Mouse (Mus musculus) heart, adult 11 months (tissue): Measurements from ENCODE around the gene Them4.
"Not testable (repeated sequence)": the region's sequence is repeated elsewhere in the genome, so short reads cannot be mapped to it uniquely, and the experiment has no call there.

Experiments used
- DNase-seq: peaks from one replicate; pipeline ENCODE4 v3.0.0; 2022

Them4 gene

DNA sequence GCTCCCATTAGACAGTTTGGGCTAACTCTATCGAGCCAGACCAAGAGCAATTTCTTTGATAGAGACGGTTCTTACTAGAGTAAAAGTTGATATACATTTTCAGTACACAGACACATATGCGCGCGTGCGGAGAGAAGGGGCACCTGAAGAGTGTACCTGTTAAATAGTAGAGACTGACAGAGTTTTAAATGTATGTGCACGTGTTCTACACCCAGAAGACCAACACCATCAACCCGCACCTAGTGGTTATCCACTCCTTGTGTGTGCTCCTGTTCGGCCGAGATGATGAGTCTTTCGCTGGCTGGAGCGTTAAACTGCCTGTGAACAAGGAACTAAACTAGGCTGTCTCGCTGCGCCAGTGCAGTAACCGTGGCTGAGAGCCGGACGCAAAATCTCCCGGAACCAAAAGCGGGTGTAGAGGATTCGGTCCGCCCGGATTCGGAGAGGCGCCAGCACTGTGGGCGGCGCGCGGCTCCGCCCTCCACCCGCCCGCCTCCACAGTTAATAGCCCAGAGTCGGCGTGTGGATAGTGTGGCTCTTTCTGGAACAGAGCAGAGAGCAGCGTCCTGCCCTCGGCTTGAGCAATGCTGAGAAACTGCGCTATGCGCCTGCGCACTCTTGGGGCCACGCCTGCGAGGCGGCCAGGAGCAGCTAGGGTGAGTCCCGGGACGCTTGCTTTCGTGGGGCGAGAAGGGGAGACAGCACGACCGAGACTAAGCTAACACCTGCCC, at the start of gene Them4:
TSS of gene Them4 (plus strand) at position 457 of the 731 bp plus-strand sequence.
- DNase-seq = peak; percentile 100

DNA sequence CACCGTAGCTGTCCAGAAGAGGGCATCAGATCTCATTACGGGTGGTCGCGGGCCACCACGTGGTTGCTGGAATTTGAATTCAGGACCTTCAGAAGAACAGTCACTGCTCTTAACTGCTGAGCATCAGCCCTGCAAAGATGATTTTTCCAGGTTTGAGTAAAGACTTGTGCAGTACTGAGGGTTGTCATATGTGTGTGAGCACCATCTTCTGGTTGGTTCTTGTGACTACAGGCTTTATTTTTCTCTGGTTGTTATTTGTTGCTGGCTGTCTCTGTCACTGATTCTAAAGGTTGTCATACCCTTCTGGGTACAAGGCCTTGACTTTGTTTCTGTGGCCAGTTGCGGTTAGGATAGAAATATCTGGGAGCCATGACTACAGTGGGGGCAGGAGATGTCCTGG, 49.3 kb upstream of the Them4 start:
- no peak for DNase-seq

DNA sequence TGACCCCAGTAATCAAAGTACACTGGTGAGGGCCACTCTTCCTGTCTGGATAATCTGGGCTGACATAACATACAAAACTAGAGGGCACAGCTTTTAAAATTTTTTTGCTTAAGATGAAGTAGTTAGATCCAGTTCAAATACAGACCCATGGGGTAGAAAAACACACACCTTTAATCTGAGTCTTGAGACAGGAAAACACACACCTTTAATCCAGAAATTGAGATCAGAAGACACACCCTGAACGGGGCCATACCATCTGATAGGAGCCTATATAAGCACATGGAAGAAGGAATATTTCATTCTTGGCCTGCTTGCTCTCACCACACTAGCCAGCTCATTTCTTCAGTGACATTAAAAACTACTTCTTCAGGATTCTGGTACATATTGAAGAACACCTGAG, 46.2 kb upstream of the Them4 start, which contains the start of gene Gm4778:
TSS of gene Gm4778 (plus strand) at position 301 of the 400 bp plus-strand sequence.
- not testable (repeated sequence) for DNase-seq

DNA sequence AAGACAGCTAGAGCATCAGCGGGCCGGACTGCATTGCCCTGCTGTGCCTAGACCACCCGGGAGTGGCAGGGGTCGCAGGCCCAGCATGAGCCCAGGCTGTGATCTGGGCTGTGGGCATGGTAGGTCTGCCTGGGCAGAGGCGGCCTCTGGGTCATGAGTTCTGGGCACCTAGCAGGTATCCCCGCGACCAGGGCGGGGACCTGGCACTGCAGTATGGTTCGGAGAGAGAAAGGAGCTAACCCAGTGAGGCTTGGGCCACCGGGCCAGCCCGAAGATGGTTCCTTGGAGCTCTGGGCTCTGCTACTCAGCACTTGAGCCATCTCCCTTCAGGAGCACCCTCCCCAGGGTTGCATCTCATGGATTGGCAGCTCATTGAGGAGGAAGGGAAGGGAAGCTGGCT, 33.9 kb upstream of the Them4 start:
- peak; percentile 82 for DNase-seq

DNA sequence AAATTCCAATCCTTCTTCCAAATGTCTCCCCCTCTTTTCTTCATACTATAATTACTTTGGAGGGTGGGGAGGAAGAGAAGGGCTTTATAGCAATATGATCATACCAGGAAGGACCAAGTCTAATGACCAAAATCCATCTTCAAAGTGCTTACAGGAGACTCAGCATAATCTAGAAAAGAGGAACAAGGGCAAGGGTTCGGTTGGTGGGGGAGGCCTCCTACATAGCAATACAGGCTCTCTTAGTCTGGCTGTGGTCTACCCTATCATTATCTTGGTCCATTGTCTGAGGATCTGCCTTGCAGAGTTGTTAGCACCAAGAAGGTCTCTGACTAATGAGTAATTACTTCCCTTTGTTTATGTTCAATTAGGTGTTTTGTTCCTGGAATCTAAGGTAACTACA, 4.4 kb upstream of the Them4 start:
- no peak for DNase-seq

DNA sequence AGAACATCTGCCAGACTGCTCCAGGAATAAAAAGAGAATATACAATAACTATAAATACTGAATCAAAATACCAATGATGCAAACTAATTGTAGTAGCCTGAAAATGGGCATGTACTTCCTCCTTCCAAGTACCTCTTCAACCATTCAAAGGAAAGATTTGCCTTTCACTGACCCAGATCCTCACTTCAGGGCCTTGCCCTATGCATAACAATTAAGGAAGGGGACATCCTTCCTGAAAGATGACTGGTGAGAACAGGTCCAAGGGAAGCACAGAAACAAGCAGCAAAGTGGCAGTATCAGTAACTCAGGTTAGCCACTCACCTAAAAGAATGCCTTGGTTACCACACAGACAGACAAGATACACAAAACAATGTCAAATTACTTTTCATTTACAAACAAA, 2.9 kb upstream of the Them4 start:
- DNase-seq = no peak

DNA sequence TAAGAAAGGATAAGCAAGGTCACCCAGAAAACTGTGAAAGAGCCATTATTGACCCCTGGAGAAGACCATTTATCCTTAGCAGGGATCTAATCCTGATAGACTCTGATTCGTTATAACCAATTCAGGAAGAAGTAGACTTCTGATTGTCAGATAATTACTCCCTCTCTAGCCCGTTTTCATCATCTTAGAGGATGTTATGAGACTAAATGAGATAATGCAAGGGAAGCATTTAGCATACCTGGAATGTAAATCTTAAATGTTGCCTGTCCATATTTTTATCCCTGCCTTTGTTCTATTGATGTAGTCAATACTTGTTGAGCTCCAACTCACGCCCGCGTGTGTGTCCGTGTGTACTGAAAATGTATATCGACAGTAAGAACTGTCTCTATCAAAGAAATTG, 602 bp downstream of the Them4 start:
- DNase-seq = no peak

DNA sequence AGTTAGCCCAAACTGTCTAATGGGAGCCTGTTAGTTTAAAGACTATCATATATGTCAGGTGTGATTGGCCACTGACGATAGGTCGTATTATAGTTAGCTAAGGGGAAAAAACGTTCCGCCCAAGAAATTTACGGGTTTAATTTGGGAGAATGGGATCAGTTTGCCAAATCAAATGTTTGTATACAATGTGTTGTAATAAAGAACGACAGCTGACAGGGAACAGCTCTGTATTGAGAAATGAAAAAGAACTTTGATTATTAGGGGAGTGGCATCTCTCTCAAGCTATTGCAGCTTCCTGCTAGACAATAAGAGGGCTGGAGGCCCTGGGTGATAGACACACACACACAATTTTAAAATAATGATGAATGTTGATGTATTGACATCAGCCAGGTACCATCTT, 1.0 kb downstream of the Them4 start:
- DNase-seq = no peak

DNA sequence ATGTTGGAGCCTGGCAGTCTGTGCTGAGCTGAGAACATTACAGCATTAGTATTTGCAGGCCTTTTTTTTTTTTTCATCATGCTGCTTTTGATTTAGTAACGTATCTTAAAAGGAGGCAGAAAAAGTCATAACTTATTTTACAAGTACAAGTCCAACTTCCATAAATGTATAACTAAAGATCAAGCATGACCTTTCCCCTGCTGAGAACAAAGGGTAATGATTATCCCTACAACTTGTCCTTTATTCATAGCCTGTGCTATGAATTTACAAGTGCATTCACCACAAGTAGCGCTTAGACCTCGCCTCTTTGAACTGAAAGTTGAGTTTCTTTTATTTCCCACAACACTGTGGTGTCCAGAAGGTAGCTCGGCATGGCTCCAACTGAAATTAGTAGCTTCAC, 1.5 kb downstream of the Them4 start:
- no peak for DNase-seq

DNA sequence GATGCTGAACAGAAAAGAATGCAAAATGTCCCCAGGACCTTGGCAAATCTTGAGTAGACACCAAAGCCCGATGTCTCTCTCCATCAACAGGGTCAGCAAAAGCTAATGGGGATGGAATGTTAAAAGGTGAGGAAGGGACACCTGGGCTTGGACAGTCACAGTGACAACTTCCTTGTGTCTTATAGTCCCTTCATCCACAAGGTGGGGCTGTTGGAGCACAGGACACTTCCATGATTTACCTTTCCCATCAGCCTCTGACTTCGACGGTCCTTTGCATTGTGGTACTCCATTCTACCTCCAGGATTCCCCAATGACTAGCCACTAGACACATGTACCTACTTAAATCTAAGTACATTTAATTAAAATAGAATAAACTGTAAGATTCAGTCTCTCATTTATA, 18.8 kb downstream of the Them4 start:
- no peak for DNase-seq

DNA sequence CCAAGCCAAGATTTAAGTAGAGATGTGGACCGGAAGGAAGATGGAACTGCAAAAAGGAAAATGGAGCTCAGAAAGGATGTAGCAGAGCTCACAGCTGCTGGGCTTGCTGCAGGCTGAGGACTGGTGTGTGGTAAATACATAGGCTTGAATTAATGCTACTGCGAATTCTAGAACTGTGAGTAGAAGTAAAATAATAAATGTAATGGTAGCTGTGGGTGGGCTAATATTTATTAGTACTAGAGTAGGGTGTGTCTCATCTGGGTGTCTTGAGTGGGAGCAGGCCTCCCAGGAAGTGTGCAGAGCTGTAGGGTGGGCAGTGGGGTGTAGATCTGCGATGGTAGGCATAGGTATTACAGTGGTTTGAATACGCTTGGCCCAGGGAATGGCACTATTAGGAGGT, 24.6 kb downstream of the Them4 start:
- no peak for DNase-seq

DNA sequence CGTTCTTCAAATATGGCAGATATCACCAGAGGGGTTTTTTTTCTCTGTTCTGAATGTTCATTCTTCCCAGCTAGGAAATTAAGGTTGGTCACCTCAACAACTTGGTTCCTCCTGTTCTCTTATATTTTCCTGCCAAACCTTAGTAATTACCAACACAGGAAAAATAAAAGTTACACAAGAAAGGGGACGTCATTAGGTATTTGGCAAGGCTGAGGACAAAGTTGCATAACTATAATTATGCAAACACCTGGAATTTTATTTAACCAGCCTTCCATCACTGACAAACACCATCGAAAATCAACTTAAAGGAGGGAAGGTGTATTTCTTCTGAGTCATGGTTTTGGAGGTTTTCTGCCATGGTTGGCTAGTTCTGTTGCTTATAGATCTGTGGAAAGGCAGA, 28.6 kb downstream of the Them4 start:
- no peak for DNase-seq

DNA sequence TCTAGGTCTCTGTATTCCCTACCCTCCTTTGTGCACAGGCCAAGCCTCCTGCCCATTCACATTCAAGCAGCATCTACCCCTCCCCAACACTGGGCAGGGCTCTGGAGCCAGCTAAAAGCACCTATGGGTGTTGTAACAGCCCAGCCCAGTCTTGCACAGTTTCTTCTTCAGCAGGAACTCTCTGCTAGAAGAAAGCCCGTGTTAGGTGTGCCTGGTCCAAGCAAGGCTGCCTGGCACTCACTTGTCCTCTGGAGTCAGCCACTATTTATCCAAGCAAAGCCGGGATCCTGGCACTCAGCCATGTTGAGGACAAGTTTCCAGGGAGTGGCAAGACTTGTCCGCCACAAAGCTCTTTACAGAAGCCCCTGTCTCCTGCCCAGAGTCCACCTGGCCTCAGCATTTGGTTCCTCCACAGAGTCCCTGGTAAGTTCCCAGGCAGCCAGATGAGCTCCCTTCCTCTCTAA, 32.1 kb downstream of the Them4 start, which contains the start of gene Them5:
TSS of gene Them5 (plus strand) at position 141 of the 464 bp plus-strand sequence.
- DNase-seq = no peak

DNA sequence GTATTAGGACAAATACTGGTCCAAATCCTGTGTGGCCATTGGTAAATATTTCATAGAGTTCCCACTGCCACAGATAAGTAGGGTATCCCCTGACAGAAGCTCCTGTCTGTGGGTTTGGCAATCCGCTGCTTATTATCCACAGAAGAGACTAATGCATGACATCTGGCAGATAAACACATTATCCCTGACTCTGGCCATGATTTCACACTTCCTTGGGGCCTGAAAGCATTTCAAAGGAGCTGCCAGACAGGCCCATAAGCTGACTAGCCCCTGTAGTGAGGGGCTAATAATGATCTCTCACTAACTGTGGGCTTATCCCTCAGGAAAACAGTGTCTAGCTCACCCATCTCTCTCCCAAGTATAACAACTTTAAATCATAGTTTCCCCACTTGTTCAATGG, 32.7 kb downstream of the Them4 start:
- DNase-seq = no peak

DNA sequence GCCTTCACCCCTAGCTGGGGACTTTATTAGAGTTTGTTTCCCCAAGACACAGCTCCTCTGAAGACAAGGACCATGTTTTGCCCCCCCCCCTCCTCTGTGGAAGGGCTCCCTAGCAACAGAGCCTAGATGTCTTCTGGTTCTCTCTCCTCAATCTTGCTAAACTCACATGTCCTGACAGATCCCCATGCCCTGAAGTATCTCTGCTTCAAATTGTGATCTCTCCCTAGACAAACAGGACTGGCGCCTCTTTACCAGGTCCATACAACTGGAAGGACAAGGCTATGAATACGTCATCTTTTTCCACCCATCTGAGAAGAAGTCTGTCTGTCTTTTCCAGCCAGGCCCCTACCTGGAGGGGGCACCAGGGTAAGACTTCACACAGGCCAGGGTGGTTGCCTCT, 34.3 kb downstream of the Them4 start:
- no peak for DNase-seq

DNA sequence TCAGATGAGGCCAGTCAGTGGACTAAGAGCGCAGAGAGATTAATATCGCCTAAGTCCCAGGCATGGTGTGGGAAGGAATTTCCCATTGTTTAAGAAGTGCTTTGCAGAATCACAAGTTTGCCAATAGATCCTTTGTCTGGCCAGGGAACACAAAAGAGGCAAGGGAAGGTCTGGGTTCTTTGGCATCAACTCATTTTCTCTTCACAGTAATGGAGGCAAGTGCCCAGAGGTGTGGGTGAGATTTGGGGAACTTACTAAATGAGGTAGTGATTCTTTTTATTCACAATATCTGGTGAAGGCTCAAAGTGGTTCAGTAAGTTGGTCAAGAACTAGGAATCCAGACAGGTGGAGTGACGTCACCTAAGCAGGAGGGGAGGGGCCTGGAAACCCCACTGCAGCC, 35.0 kb downstream of the Them4 start:
- no peak for DNase-seq

DNA sequence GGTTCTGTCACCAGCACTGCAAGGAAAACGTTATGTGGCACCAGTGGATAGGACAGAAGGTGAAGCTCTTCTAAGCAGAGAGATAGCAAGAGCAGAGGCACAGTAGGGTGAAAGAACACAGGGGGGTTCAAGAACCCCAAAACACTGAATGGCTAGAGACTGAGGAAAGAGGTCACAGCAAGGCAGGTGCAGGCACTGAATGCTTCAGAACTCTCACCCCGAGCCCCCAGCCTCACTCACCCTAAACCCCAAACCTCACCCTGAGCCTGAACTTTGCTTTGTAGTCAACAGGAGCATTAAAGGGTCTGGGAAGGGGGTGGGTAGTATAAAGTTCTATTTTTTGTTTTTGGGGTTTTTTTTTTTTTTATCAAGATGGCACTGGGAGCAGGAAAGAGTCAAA, 38.3 kb downstream of the Them4 start:
- DNase-seq = no peak

DNA sequence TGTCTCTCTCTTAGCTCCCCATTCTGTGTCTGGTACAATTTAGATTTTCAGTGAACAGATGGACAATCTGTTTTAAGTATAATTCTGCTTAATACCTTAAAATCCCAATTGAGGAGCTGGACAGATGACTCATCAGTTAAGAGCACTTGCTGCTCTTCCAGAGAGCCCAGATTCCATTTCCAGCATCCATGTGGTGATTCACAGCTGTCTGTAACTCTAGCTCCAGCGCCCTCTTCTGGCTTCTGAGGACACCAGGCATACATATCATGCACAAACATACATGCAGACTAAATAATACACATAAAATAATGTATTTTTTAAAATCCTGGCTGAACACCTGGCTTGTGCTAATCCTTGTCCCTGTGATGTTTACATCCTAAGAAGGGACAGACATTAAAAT, 50.9 kb downstream of the Them4 start:
- no peak for DNase-seq

DNA sequence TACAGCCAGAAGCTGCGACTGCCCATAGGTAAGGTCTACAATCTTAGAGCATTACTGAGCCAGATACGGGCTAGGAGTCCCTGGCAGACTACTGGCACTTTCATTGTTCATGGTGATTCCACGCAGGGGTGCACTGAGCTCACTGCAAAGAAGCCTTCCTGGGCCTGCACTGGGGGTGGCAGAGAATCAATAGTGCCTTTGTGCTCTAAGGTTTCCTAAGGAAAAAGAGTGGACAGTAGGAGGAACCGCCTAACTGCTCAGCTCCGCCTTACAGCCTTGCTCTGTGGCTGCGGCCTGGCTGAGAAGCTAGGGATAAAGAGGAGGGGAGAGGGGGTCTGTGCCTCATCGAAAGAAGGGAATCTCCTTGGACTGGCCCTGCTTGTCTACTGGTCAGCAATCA, 52.2 kb downstream of the Them4 start, which contains the start of gene C2cd4d:
TSS of gene C2cd4d (plus strand) at position 301 of the 400 bp plus-strand sequence.
- no peak for DNase-seq

DNA sequence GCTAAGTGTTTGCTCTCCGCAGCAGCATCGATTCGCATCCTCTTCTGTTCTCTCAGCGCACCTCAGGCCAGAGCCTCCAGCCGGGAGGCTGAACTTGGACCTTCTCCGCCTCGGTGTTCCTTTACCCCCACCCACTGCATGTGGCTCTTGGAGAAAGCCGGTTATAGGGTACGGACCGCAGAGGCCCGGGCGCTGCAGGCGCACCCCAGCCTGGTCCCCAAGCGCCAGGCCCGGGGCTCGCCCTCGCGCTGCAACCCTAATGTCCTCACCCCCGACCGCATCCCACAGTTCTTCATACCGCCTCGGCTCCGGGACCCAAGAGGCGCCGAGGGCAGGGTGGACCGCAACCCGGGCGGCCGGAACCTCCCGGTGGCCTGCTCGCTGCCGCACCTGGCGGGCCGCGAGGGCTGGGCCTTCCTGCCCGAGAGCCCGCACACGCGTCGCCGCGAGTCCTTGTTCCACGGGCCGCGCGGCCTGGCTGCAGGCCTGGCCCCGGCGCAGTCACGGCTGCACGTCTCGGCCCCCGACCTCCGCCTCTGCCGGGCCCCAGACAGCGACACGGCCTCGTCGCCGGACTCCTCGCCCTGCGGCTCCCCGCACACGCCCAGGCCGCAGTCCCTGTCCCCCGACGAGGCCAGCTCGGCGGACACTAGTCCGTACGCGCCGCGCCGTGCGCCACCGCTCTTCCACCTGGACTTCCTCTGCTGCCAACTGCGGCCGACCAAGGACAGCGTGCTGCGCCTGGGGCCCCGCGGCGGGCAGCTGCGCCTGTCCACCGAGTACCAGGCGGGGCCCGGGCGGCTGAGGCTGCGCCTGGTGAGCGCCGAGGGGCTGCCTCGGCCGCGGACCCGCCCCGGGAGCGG, 53.6 kb downstream of the Them4 start:
- DNase-seq = no peak

DNA sequence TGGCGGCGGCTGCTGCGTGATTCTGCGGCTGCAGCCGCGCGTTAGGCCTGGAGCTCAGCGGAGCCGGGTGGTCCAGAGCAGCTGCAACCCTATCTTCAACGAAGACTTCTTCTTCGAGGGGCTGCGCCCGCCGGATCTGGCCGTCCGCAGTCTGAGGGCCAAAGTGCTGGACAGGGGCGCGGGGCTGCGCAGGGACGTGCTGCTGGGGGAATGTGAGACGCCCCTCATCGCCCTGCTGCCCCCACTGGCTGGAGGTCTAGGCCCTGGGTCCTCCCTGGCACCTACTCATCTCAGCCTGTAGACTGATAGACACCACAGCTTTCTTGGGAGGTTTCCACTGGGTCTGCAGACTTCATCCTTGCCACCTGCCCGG, 54.3 kb downstream of the Them4 start:
- peak; percentile 90 for DNase-seq

DNA sequence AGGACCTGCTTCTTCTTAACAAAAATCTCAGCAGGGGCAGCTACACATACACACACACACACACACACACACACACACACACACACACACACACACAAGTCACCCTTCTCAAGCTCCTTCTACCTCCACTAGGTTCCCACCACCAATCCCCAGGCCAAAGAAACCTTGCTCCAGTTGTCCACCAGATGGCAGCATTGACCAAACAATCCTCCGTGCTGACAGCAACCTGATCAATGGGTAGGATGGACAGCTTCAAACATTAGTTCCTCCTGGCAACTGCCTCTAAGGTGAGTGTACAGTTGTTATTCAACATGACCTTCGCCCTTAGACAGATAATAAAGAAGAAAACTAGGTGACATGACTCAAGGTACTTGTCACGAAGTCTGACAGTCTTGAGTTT, 56.9 kb downstream of the Them4 start:
- peak; percentile 93 for DNase-seq

DNA sequence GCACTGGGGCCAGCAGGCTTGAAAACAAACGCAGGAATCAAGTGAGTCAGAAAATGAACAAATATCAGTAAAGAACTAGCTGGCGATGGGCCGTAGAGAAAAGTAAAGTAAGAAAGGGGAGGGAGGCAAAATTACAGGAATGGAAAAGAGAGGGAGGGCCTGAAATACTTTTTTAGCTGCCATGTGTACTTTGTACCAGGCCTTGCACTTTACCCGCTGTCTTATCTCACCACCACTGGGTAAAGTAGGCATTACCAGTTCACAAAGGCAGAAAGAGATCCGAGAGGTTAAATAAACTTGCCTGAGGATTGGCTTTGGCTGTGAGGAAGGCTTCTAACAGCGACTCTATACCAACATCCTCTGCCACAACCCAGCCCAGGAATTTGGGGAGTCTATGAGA, 57.6 kb downstream of the Them4 start:
- DNase-seq = no peak

DNA sequence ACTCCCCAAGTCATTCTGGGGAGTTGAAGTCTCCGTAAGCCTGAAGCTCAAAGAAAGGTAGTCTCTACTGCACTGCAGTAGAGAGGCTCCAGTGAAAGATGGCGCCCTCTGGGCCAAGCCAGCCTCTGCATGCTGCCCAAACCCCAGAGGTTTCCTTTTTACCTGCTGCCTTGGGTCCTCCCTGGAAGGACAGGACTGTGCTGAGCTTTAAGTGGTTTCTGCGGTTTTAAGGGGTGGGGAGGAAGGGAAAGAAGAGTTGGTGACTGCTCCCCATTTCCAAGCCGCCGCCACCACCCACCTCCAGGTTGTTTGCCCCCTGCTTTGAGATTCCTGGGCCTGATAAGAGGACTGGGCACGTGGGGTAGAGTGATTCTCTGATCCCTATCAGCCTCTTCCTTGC, 58.7 kb downstream of the Them4 start:
- no peak for DNase-seq
